Mouse (Mus musculus) midbrain, postnatal 0 days (tissue): ENCODE data around the gene Hmga1. TPM values are rescaled to one million over a fixed set of nuclear protein-coding genes. Genes with fewer than 3 reads are reported as not detected.

ENCODE experiments used
- ATAC-seq: fragments of 200-750 bp; cut with Nextera tagmentation; 2 replicates; pipeline ENCODE4 v1.8.0; 2017; ENCODE audit warnings: moderate number of reproducible peaks, mild to moderate bottlenecking, moderate TSS enrichment, moderate library complexity; ENCODE audit not compliant: low FRiP score
- DNase-seq: peaks from one replicate; pipeline ENCODE4 v3.0.0-alpha.2; 2015; ENCODE audit warnings: low spot score
- H3K27ac ChIP-seq: fragments of 300-500 bp; sonication (generic); 2 replicates; pipeline ENCODE4 v1.5.1; 2014; ENCODE audit warnings: low read depth, mild to moderate bottlenecking, low read length, mixed read lengths
- H3K27me3 ChIP-seq: fragments of 300-500 bp; sonication (generic); 2 replicates; pipeline ENCODE4 v1.6.1; 2014; ENCODE audit warnings: low read length, control low read depth, mixed read lengths; ENCODE audit not compliant: insufficient read depth
- H3K36me3 ChIP-seq: fragments of 300-500 bp; sonication (generic); 2 replicates; pipeline ENCODE4 v1.6.1; 2014; ENCODE audit warnings: low read length, control low read depth, mixed read lengths; ENCODE audit not compliant: insufficient read depth
- H3K4me1 ChIP-seq: fragments of 300-500 bp; sonication (generic); 2 replicates; pipeline ENCODE4 v1.6.1; 2014; ENCODE audit warnings: mild to moderate bottlenecking, control low read depth, antibody characterized with exemption, low read length, mixed read lengths; ENCODE audit not compliant: insufficient read depth
- H3K4me2 ChIP-seq: fragments of 300-500 bp; sonication (generic); 2 replicates; pipeline ENCODE4 v1.6.1; 2014; ENCODE audit warnings: low read depth, mild to moderate bottlenecking, low read length, mixed read lengths; ENCODE audit not compliant: poor library complexity, severe bottlenecking
- H3K4me3 ChIP-seq: fragments of 300-500 bp; sonication (generic); 2 replicates; pipeline ENCODE4 v1.5.1; 2014; ENCODE audit warnings: low read depth, mild to moderate bottlenecking, low read length, moderate library complexity
- H3K9ac ChIP-seq: fragments of 300-500 bp; sonication (generic); replicated peaks from 2 replicates; pipeline ENCODE4 v1.6.1; 2014; ENCODE audit warnings: mild to moderate bottlenecking, low read length, moderate library complexity, mixed read lengths; ENCODE audit not compliant: poor library complexity, severe bottlenecking
- H3K9me3 ChIP-seq: fragments of 300-500 bp; sonication (generic); 2 replicates; pipeline ENCODE4 v1.6.1; 2016; ENCODE audit warnings: low read length, control low read depth
- CTCF ChIP-seq: IDR thresholded peaks from 2 replicates; pipeline ENCODE4 v1.5.1; 2016; ENCODE audit warnings: antibody characterized with exemption, mild to moderate bottlenecking
- WGBS: fragments of 180-500 bp; shearing (Covaris S2); extraction: QIAGEN DNeasy Blood & Tissue Kit; methylation state at CpG from one replicate; pipeline ENCODE4 v1.1.7; 2014; 5-methylcytosine and 5-hydroxymethylcytosine counted together
- polyA plus RNA-seq: library from polyadenylated mRNA; unstranded; fragments of >200 nt; fragmentation: Nextera tagmentation; extraction: Ambion mirVana; gene quantifications from 2 replicates; pipeline ENCODE4 v1.2.1, GENCODE M21; 2015
- total RNA-seq: library from RNA; depleted of rRNA; stranded (reverse); fragments of >200 nt; gene quantifications from 2 replicates; pipeline ENCODE4 v1.2.3, GENCODE M21; 2014; rRNA removed

Gene Hmga1
- total and polyA plus RNA-seq, 2 experiments from 2014 or later, result 138 to 144 TPM

GRCm38 (mm10) chr17:27603522-27604234, 47.4 kb downstream of the Hmga1 start:
- H3K4me3 ChIP-seq, result no peak overlapping the region
- H3K36me3 ChIP-seq, result no peaks in the 10 kb centered on the region
- H3K27ac ChIP-seq, result no peak overlapping the region
- ATAC-seq (no peak), DNase-seq (no peak)
- no peaks in the 10 kb centered on the region for H3K9me3 ChIP-seq
- 62% methylated on average over 21 of the region's 21 CpGs for WGBS
- no peak overlapping the region for H3K9ac ChIP-seq
- no peaks in the 10 kb centered on the region for H3K27me3 ChIP-seq
- peaks cover 7% of the 10 kb centered on the region for H3K4me1 ChIP-seq
- no peak overlapping the region for H3K4me2 ChIP-seq
- no peak for TF ChIP-seq CTCF

DNA sequence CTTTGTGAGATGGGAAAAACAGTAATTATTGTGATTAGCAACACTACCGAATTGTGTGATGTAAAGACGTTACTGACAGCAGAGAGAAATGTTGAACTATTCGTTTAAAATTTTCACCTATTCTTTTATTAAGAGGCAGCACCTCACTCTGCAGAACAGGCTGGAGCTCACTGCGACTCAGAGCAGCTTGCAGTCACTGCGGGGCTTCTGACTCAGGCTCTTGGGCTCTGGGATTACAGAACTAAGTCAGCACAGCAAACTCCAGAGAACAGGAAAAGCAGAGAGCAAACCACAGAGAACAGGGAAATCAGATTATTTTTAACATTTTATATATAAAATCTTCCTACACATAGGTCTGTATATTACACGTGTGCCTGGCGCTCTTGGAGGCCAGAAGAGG, 53.3 kb downstream of the Hmga1 start:
- Histone ChIP-seq H3K27ac (no peak overlapping the region), H3K36me3 (0 out of 2 replicates have a peak, but pooled peaks cover 6% of the 10 kb centered on the region), H3K27me3 (no peaks in the 10 kb centered on the region), H3K4me1 (0 out of 2 replicates have a peak, but pooled peaks cover 4% of the 10 kb centered on the region), H3K9me3 (no peaks in the 10 kb centered on the region), H3K9ac (no peak overlapping the region), H3K4me2 (no peak overlapping the region), H3K4me3 (no peak overlapping the region)
- 87% methylated on average over 7 of the region's 7 CpGs for WGBS
- no peak for ATAC-seq
- no peak for DNase-seq
- TF ChIP-seq CTCF, result no peak

DNA sequence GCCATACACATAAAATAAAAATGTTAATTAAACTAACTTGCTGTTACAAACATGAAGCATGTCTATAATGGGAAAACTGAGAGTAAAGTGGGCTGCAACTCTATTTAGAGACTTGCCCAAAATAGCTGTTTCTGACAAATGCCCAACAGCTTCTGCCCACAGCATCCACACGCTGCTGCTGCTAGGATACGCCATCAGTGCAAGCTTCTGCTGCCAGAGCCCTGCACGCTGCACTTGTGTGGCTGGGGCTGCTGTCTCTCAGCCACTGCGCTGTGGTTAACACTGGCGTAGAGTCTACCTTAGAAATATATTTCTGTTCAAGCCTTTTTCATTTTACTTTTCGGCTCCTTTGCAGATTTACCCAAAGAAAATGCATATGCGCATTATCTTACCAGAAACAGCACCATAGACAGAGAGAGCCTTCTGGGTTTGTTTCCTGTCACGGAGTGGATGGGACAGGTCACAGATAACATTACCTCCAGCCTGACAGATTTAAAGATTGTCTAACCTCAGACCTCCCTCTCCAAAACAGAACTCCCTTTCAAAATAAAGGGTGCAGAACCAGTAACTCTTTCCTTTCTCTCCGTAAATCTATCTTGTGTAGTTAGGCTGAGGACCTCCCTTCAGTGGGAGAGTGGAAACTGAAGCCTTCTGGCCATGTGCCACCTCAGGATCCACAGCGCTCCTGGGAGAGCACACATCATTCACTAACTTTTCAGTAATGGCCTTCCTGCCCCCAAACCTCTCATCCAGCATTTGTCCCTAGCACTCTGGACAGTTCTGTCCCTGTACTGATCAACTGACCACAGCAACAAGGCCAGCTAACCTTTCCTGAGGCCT, 54.6 kb downstream of the Hmga1 start:
- Histone ChIP-seq H3K9ac (no peak overlapping the region), H3K4me1 (0 out of 2 replicates have a peak, but pooled peaks cover 4% of the 10 kb centered on the region), H3K4me2 (no peak overlapping the region), H3K9me3 (no peaks in the 10 kb centered on the region), H3K27ac (no peak overlapping the region), H3K4me3 (no peak overlapping the region), H3K36me3 (0 out of 2 replicates have a peak, but pooled peaks cover 6% of the 10 kb centered on the region), H3K27me3 (no peaks in the 10 kb centered on the region)
- 63% methylated on average over 10 of the region's 10 CpGs for WGBS
- no peak for TF ChIP-seq CTCF
- ATAC-seq (no peak), DNase-seq (no peak)

- 71% methylated on average over 3 of the region's 3 CpGs for WGBS
- ATAC-seq (no peak), DNase-seq (no peak)
- 0 out of 2 replicates have a peak, but pooled peaks cover 4% of the 10 kb centered on the region for H3K4me1 ChIP-seq
- H3K9me3 ChIP-seq, result no peaks in the 10 kb centered on the region
- H3K27ac ChIP-seq, result no peak overlapping the region
- no peak overlapping the region for H3K9ac ChIP-seq
- 0 out of 2 replicates have a peak, but pooled peaks cover 6% of the 10 kb centered on the region for H3K36me3 ChIP-seq
- no peak for TF ChIP-seq CTCF
- no peak overlapping the region for H3K4me3 ChIP-seq
- no peak overlapping the region for H3K4me2 ChIP-seq
- H3K27me3 ChIP-seq, result no peaks in the 10 kb centered on the region
Observed at GRCm38 (mm10) chr17:27611519-27611884, 55.2 kb downstream of the Hmga1 start.

GRCm38 (mm10) chr17:27611994-27612393, 55.7 kb downstream of the Hmga1 start:
- no peak overlapping the region for H3K9ac ChIP-seq
- TF ChIP-seq CTCF, result no peak
- H3K36me3 ChIP-seq, result 0 out of 2 replicates have a peak, but pooled peaks cover 6% of the 10 kb centered on the region
- H3K9me3 ChIP-seq, result no peaks in the 10 kb centered on the region
- DNase-seq (no peak), ATAC-seq (no peak)
- H3K4me1 ChIP-seq, result 0 out of 2 replicates have a peak, but pooled peaks cover 4% of the 10 kb centered on the region
- no peak overlapping the region for H3K27ac ChIP-seq
- no peak overlapping the region for H3K4me3 ChIP-seq
- no peak overlapping the region for H3K4me2 ChIP-seq
- no peaks in the 10 kb centered on the region for H3K27me3 ChIP-seq
- 82% methylated on average over 5 of the region's 5 CpGs for WGBS

DNA sequence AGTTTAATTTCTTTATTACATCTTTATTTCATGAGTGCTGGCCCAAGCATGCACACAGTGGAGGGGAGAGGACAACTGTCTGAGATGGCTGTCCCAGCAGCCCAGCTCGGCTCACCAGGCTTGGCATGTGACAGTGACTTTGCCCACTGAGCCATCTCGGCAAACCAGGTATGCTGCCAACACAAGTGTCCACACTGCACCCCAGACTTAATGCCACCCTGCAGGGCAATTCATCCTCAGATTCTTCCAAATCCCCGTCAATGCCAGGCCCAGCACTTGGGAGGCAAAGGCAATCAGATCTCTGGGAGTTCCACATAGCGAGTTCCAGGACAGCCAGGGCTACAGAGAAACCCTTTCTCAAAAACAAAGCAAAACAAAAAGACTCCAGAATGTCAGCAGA, 56.7 kb downstream of the Hmga1 start:
- no peak overlapping the region for H3K27ac ChIP-seq
- ATAC-seq (no peak), DNase-seq (no peak)
- no peaks in the 10 kb centered on the region for H3K9me3 ChIP-seq
- H3K9ac ChIP-seq, result no peak overlapping the region
- H3K36me3 ChIP-seq, result 0 out of 2 replicates have a peak, but pooled peaks cover 6% of the 10 kb centered on the region
- no peaks in the 10 kb centered on the region for H3K27me3 ChIP-seq
- WGBS, result 60% methylated on average over 4 of the region's 4 CpGs
- H3K4me2 ChIP-seq, result no peak overlapping the region
- H3K4me3 ChIP-seq, result no peak overlapping the region
- H3K4me1 ChIP-seq, result 0 out of 2 replicates have a peak, but pooled peaks cover 4% of the 10 kb centered on the region
- no peak for TF ChIP-seq CTCF

Other genes with a start within 250 kb of the Hmga1 start
- 37.6 and 54.0 TPM in 2 replicates for gene Grm4, start 35.1 kb upstream of the Hmga1 start, total RNA-seq
- 11.1 and 12.5 TPM in 2 replicates for gene Grm4, start 35.1 kb upstream of the Hmga1 start, polyA plus RNA-seq
- gene AI413582, start 9.3 kb downstream of the Hmga1 start, total RNA-seq, result 70.2 and 80.2 TPM in 2 replicates
- gene AI413582, start 9.3 kb downstream of the Hmga1 start, polyA plus RNA-seq, result 88.8 and 113 TPM in 2 replicates
- 280 and 286 TPM in 2 replicates for gene Nudt3, start 67.0 kb downstream of the Hmga1 start, total RNA-seq
- gene Nudt3, start 67.0 kb downstream of the Hmga1 start, polyA plus RNA-seq, result 203 and 211 TPM in 2 replicates
- not detected in 2 replicates for gene RPS10-NUDT3, start 78.7 kb downstream of the Hmga1 start, total RNA-seq
- not detected in 2 replicates for gene RPS10-NUDT3, start 78.7 kb downstream of the Hmga1 start, polyA plus RNA-seq
- 1,349 and 1,717 TPM in 2 replicates for gene Rps10, start 80.2 kb downstream of the Hmga1 start, total RNA-seq
- gene Rps10, start 80.2 kb downstream of the Hmga1 start, polyA plus RNA-seq, result 447 and 461 TPM in 2 replicates
- 47.0 and 50.3 TPM in 2 replicates for gene Pacsin1, start 99.0 kb downstream of the Hmga1 start, total RNA-seq
- 85.2 and 87.6 TPM in 2 replicates for gene Pacsin1, start 99.0 kb downstream of the Hmga1 start, polyA plus RNA-seq
- gene Spdef, start 172.5 kb downstream of the Hmga1 start, total RNA-seq, result 3.7 and 4.0 TPM in 2 replicates
- 3.9 and 4.7 TPM in 2 replicates for gene Spdef, start 172.5 kb downstream of the Hmga1 start, polyA plus RNA-seq